Mouse (Mus musculus): Measurements from ENCODE around the gene Fbxo39.

Fbxo39 gene

GRCm38 (mm10) chr11:72363523-72364240 lies 49.4 kb downstream of the Fbxo39 start:
- DNase-seq (ENCODE audit: low spot score): no peak

- DNase-seq (ENCODE audit: low spot score): no peak
These were observed 50.3 kb downstream of the Fbxo39 start for GRCm38 (mm10) chr11:72364526-72364925.

GRCm38 (mm10) chr11:72366126-72366525 lies 51.9 kb downstream of the Fbxo39 start:
- DNase-seq (ENCODE audit: low spot score): no peak

GRCm38 (mm10) chr11:72367934-72368674 lies 53.9 kb downstream of the Fbxo39 start:
- DNase-seq (ENCODE audit: low spot score): no peak
